Mouse (Mus musculus): ENCODE results near the gene Slc31a2.
A peak's percentile ranks its signal among the peaks of the same experiment; 100 is the strongest.

The Slc31a2 gene

DNA sequence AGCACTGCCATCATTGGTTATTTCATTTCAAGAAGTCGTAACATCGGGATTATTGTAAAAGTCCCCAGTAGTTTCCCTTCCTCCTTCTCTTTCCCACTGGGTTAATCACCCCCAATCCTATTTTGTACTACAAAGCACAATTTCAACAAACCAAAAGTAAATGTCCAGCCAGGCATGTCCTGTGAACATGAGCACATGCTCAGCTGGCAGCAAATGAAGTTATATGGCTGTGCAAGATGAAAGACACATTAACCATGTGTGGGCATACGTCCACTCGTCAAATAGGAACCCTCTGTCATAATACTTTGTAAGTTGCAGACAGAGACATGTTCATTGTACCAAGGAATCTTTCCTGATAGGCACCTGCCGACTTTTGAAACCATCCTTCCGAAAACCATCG, 20.6 kb downstream of the Slc31a2 start:
- no peak for DNase-seq

DNA sequence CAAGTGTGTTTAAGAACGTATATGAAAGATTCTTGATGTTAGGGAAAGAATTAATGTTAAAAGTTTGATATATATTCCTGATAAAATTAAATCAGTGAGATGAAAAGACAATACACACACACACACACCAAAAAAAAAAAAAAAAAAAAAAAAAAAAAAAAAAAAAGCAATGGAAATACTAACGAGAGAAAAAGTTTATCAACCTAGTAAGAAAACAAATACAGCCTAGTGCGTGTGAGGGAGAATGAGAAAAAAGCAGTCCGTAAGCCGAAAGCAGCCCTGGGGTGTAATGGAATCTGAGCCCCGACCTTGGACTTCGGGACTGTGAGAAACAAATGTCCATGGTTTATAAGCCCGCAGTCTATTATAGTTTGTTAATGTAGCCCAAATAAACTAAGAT, 23.2 kb downstream of the Slc31a2 start:
- DNase-seq = no peak

DNA sequence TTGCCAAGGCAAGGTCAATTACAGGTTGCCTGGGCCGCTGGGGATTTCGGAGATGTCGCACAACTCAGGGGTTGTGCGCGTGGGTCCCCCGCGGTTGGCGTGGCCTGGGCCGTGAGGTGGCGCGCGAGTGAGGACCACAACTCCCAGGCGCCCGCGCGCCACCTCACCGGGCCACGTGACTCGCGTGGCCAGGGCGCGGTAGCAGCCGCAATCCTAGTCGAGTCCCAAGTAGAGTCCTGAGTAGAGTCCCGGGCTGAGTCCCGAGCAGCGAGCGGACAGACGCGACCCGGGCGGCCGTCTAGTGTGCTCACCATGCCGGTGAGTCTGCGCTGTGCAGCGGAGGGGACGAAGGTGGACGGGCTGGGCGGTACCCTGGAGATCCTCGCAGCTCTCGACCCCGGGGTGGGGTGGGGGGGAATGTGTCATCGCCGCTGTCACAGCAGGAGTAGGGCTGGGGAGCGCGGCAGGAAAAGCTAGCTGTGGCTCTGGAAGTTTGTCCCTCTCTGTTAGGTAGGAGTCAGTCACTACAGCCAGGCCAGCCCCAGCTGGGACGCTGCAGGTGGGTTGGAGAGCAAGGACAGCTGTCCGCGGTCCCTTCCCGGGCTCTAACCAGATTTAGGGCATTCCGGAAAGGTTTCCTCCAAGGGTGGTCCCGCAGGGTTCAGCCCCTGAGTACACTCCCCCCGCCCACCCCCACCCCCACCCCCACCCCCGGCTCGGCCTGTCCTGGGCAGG, 24.1 kb downstream of the Slc31a2 start:
- peak; percentile 93 for DNase-seq

DNA sequence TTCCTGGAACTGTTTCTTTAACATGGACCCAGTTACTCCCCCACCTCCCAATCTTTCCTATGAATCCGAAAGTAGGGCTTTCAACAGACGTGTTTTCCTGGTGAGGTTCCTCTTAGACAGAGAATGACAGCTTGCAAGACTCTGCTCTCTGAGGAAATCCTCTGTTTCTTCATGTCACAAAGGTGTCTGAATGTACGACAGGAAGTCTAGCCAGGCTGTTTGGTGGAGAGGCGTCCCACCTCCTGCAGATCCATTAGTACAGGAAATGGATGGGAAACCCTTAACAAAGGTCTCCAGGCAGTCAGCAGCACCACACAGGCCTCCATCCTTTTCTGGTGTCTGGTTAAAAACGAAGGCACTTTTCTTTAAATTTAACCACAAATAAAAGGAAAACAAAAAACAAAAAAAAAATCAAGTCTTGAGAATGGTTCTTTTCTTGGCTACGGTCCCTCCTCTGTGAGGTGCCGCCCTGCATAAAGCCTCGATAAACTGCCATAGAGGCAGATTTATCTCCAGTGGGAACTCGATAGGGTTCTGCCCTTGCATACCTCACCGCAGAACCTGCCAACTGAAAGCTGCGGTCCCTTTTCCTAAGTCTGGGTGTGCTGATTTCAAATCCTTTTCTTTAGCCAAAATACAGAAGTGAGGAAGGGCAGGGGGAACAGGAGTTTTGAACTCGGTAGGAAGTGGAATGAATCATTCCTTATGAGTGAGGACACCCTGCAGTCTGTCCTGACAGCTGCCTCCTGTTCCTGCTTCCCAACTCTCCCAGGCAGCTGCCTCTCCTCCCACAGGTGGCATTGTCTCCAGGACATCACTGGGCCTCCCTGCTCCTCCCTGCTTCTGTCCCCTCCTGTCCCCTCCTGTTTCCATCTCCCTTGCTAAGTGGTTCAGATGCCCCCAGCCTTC, 24.9 kb downstream of the Slc31a2 start:
- peak; percentile 28 for DNase-seq

DNA sequence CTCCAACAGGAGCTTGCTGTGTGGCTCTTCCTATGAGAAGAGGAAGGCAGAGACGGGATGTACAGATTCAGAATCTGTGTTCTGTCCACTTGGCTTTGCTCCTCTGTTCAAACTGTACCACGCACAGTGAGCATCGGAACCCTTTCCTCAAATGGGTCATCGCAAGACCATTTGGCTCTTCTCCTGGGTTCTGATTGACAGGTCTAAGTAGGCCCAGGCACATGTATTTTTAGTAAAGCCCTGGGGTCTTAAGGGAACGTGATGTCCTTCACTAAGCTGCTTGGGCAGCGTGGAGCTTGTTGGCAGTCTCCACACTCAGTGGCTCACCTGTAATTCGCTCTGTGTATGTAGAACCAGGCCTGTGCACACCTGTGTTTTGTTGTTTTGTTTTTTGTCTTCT, 26.9 kb downstream of the Slc31a2 start:
- no peak for DNase-seq

DNA sequence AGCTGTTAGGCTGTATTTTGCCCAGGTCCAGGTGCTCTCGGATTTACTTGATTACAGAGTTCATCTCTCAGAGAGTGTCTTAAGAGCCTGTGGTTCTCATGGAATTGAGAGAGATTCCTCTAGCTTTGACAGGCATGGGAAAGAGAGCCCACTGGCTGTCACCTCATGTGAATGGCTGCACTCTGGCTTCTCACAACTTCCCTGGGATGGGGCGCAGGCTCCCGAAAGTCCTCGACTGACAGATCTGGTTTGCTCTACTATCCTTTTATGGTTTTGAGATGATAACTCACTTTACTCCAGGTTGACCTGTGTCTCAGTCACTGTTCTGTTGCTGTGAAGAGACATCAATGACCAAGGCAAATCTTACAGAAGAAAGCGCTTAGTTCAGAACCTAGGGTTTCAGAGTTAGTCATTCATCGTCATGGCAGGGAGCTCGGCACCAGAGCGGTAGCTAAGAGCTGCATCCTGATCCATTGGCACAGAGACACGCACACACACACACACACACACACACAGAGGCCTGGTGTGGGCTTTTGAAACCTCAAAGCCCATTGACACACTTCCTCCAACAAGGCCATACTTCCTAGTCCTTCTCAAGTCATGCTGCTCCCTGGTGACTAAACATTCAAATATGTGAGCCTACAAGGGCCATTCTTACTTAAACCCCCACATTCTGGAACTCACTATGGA, 28.6 kb downstream of the Slc31a2 start:
- DNase-seq = no peak

DNA sequence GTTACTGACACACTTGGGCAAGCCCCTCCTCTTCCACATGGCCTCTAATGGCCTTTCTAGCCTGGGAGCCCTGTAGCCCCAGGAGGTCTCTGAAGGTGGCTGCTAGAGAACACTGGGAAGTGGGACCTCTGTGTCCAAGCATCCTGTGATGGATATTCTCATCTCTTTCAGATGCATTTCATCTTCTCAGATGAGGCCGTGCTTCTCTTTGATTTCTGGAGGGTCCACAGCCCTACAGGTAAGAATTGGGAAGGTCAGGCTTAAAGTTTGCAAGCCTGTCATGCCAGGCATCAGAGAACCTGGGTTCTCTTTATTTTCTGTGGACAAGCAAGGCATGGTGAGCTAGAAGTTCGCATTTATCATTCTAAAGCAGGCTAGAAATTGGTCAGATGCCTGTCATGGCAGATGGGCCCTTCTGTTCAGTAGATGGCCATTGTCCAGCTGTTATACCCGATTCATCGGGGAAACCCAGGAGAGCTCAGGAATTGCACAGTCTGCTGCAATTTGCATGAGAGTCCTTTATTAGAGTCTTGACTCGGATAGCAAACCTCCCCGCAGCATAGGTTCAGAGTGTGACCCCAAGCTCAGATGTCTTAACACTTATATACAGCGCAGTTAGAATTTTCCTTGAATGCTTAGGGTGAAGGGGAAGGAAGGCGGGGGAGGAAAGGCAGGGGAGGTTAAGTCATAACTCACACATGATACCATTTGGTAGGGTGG, 30.3 kb downstream of the Slc31a2 start:
- peak; percentile 45 for DNase-seq

DNA sequence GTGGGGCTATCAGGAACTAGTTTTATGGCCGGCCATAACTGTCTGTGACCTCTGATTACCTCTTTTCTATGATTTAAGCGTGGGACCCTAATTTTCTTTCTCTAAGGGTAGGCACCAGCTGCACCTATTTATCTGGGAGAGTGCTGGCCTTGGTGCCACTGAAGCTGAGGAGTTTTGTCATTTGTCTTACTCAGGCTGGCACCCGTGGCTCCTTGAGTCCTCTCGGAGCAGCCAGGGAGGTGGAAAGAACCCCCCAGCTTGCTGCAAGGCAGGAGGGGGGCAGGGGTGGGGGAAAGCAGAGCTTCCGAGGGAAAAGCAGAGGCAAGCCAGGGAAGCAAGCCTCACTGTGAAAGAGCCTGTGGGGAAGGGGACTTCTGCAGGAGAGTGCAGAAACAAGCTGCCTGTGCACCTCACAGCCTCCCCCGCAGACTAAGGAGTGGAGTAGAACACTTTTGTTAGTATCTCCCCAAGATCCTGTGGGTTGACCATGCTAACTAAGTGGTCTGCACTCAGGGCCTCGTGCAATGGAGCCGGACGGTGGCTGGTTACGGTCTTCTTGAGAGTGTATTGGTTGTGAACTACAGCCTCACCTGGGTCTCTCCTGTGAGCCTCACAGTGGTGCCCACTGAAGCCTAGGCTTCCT, 31.0 kb downstream of the Slc31a2 start:
- peak; percentile 46 for DNase-seq

DNA sequence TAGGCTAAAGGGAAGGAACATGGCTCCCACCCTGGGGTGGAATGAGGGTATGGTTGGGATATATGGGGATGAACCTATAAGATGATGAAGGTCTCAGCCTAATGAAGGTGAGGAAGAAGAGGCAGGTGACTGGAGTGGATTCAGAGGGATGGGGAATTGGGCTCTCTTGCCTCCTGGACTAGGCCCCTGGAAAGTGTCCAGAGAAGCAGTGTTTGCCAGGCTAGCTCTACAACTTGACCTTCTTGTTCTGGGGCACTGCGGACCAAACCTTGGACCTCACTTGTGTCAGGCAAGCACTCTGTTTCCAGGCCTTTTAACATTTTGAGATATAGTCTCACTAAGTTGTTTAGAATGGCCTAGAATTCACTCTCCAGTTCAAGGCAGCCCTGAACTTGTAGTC, 32.4 kb downstream of the Slc31a2 start:
- DNase-seq = no peak

DNA sequence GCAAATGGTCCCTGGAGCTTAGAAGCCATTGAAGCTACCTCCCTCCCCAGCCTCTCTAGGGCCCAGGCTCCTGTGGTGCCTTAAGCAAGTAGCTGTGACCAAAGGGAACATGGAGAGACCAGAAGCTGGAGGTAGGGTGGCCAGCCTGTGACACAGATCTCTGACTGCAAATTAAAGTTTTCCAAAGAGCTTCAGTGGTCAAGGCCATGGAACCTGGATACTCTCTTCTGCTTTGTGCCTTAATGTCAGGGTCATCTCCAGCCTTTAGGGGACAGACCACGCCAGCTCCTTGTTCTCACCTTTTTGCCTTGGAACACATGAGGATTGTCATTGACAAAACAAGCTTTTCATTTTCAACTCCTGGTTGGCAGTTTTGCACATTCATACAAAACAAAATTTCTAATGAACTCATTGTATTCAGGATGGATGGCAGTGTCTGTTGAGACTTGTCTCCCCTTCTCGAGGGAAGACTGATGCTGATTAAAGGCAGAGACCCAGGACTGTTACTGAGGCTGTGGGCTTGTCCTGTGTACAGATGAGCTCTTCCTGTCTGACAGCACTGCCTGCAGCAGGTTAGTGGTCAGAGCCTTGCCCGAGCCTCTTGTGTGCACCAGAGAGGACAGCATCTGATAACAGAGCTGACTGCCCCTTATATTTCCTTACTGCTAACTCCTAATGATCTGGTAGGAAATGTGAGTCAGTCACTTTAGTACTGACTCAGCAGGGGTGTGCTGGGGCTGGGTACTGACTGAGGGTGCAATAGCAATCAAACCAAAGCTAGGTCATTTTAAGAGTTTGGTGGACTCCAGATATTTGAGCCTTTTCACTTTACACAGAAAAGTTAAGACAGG, 35.1 kb downstream of the Slc31a2 start:
- DNase-seq = no peak

DNA sequence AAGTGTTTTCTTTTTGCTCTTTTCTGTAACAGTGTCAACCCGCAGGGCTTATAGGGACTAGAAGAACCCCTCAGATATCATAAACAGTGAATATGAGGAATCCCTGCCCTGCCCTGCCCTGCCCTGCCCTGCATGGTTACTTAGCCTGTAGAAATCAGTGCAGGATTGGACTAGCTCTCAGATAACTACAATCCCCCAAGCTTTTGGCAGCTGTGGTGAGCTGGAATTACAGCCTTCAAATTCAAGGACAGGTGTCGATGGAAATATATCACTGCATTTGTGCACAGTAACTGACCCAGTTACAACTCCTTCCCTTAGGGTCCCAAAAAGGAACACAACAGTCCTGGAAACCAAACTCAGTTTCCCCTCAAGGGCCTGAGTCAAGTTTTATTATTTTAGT, 37.6 kb downstream of the Slc31a2 start:
- no peak for DNase-seq

DNA sequence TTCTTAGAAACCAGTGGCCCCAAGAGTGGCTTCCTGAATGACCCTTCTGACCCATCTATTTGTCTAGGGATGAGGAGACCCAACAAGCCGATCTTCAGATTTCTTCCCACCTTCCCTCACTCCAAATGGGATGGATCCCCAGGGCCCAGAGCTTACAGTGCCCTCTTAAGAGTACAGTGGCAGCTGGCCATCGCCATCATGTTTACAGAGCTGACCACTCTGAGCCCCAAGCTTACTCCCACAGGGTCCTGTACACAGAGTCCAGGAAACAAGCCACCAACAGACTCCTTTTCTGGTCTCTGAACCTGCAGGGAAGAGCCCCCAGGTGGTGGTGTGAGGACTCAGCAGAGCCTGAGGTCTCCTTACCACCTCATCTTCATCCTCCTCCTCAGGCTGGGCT, 40.4 kb downstream of the Slc31a2 start:
- no peak for DNase-seq

DNA sequence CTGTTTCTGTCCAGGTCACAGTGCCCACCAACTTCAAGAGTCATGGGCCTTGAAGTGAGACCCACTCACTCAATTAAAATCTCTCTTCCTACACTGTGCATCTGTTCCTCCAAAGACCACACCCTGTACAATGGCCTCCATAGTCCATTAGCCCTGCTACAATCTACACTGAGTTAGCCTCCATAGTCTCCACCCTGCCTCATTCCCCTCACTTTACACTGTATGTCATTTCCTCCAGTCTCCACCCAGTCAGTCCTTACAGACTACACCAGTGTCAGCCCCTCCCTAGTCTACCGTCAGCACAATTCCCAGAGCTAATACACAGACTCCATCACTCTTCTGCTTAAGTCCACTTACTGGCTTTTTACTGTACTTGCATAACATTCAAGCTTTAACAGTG, 40.9 kb downstream of the Slc31a2 start:
- DNase-seq = no peak

DNA sequence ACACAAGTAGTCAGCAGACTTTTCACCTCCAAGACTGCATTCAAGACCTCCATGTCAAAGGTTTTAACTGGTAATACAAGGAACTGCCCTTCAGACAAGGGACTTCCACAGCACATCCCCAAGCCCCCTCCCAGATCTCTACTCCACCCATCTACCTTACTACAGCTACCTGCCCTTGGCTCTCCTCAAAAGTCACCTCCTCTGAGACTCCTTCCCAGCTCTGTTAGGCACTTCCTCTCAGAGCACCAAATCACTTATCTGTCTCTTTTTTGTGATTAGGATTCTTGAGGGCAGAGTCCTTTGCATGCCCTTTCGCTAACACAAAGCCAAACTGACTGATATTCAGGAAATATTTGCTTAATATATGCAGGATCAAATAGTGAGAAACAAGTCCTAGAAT, 43.9 kb downstream of the Slc31a2 start:
- DNase-seq = no peak

DNA sequence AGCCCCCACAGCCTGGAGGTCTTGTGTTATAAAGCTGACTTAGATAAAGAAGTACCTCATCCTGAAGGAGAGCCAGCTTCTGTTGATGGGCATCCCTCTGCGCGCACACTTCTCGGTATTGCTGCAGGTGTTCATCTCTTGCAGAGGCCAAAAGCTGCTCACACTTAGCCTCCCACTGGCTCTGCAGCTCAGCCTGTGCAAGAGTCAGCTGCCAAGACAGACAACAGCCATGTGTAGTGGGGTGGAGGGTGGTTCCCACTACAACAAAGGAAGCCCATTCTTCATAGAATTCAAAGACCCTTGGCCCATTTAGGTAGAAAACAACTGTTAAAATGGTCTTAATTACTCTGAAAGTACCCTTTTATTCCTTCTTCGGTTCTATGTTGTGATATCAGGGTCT, 44.5 kb downstream of the Slc31a2 start:
- no peak for DNase-seq

DNA sequence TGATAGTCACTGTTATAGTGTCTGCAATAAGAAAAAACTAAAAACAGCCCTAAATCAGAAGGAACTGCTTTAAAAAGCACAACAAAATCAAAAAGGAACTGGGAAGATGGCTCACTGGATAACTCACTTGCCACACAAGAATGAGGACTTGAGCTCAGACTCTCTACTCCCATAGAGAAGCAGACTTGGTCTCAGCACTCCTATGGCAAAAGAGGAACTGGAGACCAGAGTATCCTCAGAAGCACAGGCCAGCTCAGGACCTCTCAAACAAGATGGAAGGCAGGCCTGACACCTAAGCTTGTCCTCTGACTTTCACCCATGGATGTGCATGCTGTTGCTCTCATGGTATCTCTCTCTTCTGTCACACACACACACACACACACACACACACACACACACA, 46.0 kb downstream of the Slc31a2 start:
- no peak for DNase-seq

DNA sequence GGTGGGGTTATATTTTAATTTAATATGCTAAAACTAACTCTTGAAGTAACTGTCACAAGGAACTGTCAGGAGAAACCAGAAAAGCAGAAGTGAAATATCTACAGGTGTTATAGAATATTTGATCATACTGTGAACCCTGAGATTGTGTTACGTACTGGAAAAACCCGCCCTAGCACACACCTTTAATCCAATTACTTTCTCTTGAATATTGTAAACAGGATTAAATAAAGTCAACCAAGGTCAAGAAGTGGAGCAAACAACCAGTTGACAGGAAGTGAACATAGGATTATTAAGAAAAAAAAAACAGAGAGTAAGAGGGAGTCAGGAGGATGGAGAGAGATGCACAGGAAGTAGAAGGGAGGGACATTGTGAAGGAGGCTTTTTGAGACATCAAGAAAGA, 50.5 kb downstream of the Slc31a2 start:
- DNase-seq = no peak

DNA sequence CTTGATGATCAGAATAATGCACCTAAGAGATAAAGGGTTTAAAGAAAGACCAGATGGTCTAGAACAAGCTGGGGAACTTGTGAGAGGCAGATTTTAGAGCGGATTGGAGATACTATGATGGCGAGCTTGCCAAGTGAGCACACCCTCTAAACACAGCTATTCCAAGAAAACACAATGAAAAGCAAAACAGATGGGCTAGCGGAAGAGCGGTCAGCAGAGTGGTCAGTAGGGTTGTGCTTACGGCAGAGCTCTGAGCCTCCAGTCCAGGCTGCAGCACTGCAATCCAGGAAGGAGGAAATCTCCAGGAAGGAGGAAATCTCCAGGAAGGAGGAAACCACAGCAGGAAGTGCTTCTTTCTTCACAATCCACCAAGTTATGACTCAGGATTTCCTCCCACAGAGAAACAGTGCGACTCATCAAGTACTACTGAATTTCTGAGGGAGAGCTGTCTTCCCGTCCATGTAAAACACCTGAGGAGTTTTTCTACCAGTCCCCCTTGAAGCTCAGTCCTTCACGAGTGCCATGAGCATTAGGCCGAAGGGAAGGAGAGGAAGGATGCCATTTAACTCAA, 51.4 kb downstream of the Slc31a2 start:
- DNase-seq = no peak

DNA sequence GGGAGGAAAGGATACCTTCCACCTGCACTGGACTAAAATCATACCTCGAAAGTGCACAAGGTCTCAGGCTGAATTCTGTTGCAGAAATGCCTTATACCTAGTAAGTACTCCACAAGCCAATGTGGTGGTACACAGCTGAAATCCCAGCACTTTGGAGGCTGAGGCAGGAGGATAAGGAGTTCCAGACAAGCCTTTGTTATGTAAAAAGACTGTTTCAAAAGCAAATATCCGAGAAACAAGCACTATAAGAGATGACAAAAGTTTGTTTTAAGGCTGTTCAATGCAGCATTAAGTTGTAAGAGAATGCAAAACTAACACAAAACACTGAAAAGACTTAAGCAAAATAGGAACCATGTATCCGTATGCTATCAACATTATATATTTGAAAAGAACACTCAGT, 52.2 kb downstream of the Slc31a2 start:
- no peak for DNase-seq

DNA sequence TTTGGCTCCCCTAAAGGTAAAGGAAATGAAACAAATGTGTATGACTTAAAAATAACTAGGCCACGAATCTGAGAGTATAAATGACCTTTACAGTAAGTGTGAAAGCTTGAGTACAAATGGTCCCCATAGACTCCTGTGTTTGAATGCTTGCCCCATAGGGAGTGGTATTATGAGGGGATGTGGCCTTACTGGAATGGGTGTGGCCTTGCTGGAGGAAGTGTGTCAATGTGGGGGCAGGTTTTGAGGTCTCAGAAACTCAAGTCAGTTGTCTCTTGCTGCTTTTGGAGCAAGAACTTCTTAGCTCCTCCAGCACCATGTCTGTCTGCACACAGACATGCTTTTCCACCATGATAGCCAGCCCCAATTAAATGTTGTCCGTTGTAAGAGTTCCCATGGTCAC, 54.1 kb downstream of the Slc31a2 start:
- no peak for DNase-seq

DNA sequence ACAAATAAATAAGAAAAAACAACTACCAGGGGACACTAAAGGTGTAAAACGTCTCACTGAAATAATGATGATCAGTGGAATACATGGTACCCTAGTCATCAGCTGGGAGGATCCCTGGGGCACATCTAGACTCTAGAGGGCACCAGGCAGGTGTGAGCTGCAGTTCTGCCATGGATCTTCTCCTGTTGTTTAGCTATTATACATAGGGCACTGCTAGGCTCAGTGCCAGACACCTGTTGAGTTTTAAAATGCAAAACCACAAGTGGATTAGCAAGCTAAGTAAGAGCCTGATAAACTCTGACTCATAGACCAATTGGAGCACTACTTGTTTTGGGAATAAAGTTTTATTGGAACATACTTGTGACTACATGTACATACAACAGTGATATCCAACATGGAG, 55.9 kb downstream of the Slc31a2 start:
- no peak for DNase-seq
